Mouse (Mus musculus) brain, adult 10 weeks (tissue): Measurements from ENCODE around the gene Sf3a1. TPM values are rescaled to one million over a fixed set of nuclear protein-coding genes. Genes with fewer than 3 reads are reported as not detected.

Source experiments
- polyA plus RNA-seq: library from polyadenylated mRNA; stranded (reverse); fragments of 350-450 nt; fragmentation: Illumina TruSeq; extraction: RNeasy Lipid Tissue Mini Kit (QIAGEN cat#74804); gene quantifications from one replicate; pipeline ENCODE4 v1.2.3, GENCODE M21; 2015; ENCODE audit warnings: low read depth, low replicate concordance

Gene Sf3a1
- polyA plus RNA-seq = 38.7 TPM

DNA sequence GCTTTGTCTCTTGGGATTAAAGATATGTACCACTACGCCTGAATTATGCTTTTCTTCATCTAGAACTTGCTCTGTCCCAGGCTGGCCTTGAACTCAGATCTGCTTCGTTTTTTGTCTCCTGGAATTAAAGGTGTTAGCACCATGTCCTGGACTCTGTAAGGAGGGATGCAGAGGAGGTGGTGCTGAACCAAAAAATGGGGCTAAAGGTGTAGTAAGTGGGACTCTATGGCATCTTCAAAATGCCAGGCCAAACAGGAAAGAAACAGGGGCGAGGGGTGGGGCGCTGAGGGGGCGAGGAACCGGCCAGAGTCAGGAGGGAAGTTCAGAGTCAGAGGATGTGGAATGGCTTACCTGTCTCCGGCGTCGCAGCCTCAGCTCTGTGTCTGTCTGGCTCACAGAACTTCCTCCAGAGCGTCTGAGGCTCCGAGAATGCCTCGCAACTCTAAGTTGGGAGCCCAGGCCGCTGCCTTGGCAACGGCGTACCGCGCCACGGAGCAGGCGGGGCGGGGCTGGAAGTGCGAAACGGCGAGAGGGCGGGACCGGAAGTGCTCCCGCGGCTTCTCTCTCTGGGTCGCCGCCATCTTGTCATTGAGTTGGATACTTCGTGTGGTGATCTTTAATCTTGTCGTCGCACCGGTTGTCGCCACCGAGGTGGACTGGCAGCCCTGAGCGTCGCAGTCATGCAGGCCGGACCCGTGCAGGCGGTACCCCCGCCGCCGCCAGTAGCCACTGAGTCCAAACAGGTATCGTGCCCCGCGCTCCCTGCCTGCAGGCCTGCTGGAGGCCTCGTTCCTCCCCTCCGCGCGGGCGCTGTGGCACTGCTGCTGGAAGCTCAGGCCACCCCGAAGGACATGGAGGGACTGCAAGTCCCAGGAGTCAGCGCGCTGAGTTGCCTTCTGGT, at the start of gene Sf3a1, which contains the start of gene Ccdc157:
TSS of gene Sf3a1 (plus strand) at position 543 of the 901 bp plus-strand sequence.
TSS of gene Ccdc157 (minus strand) at position 486 of the 901 bp plus-strand sequence.

DNA sequence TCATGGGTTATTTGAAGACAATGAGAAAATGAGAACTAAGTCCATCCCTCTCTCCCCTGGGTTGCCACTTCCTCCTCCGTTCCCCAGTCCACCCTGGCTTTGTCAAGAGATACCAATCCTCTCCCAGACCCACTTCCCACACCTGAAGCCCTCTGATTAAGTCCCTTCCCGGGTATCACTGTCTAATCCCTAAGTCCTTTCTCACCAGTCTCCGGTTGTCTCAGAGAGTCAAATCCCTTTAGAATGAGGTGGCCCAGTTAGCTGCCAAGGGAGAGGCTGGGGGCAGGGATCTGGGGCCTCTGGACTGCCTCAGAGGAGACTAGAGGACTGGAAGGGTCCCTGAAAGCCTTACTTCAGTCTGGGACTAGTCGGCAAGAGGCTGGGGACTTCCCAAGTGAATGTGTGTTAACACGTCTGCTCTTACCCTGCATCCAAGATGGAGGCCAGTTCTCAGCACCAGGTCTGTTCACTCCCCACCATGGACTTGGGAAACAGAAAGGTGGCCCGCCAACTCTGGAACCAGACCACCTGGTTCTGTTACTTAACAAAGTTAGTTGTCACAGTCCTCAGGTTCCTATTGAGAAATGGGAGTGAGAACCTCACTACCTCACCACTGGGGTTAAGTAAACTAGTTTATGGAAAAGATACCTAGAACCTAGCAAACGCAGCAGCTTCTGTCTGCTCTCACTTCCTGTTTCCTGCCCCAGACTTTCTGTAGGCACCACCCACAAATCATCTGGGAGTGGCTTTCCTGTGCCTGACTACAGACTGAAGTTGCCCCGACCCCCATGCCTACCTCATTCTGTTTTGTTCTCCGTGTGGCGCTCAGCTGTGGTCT, 37.2 kb upstream of the Sf3a1 start, which contains the start of gene Sec14l2:
TSS of gene Sec14l2 (minus strand) at position 674 of the 838 bp plus-strand sequence.

DNA sequence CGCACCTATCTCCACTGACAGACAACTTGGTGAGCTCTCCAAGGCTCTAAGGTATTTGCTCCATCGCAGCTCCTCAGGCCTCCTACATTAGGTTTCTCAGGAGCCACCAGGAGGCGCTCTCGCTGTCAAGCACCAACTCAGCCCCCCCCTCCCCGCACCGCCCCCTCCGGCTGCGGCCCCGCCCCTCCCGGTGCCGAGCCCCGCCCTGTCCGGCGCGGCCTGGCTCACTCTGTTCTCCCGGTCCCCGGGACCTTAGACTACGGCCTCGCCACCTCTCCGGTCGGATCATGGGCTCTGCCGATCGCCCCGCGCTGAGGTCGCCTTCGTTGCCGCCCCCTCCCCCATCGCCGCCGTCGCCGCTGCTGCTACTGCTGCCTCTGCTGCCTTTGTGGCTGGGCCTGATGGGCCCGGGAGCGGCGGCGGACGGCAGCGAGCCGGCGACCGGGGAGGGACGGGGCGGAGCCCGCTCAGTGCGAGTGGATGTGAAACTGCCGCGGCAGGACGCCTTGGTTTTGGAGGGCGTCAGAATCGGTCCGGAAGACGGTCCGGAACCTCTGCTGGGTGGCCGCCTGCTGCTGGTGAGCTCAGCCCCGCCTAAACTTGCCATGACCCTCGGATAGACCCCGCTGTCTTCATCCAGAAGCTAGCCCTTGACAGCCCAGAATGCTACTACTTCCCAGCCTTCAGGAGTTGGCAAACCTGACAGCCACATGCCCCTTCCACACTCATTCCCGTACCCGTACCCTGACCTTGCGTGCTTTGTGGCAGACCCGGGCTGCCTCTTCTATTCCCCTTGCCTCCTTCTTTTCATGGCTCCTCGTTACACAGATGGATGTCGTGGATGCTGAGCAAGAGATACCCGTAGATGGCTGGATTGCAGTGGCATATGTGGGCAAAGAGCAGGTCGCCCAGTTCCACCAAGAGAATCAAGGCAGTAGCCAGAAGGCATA, 24.9 kb upstream of the Sf3a1 start, which contains the start of gene Rnf215:
TSS of gene Rnf215 (plus strand) at position 217 of the 950 bp plus-strand sequence.

DNA sequence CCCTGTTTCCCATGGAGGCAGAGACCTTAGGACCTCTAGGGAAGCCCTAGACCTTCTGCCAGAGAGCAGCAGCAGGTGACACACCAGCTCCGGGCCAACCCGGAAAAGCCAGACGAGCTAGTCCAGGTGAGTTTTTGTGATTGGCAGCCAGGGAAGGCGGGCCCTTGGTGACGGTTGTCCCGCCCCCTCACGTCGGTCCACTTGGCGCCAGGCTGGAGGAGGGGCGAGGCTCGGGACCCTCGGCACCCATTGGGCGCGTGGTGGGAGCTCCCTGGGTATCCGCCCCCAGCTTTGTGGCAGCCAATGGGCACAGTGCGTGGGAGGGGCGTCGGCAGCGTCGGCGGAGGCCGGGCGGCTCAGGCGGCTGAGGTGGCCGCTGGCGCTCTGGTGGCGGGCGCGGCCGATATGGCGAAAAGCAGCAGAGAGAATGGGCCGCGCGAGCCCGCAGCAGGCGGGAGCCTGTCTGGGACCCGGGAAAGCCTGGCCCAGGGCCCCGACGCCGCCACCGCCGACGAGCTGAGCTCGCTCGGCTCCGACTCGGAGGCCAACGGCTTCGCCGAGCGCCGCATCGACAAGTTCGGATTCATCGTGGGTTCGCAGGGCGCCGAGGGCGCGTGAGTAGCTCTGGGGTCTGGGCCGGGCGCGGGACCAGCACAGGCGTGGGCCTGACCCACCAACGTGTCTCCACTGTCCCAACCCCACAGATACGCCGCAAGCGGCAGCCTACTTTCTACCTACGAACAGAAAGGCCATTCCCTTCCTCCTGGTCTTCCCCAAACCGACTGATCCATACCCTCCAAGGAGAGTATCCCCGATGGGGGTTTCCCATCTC, 26.6 kb downstream of the Sf3a1 start, which contains the start of gene Tbc1d10a:
TSS of gene Tbc1d10a (plus strand) at position 304 of the 832 bp plus-strand sequence.

DNA sequence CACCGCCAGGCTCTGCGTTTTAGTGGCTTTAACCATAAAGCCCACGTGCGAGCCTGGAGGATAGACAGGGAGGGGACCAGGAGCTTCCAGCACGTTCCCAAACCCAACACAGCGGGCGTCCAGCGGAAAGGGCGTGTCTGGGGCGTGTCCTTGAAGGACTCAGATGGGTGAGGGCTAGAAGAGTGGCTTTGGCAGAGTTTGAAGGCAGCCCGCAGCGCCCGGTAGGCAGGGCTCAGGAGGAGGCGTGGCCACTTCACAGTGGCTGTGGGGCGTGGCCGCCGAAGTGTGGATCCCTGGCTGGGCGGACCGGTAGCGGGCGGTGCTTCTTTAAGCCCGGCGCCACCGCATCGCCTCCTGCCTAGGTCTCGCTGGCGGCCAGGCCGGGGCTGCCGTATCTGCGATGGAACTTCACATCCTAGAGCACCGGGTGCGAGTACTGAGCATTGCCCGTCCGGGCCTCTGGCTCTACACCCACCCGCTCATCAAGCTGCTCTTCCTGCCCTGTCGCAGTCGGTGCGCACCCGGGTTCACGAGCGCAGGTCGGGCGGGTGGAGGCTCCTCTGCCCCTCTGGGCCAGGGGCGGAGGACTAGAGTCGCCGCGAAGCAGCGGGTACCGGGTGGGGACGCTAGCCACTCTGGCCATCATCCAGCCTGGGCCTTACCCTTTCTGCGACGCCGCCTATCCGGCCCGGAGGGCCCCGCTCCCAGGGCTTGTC, 57.9 kb downstream of the Sf3a1 start, which contains the start of gene Castor1:
TSS of gene Castor1 (plus strand) at position 312 of the 716 bp plus-strand sequence.

Other genes starting within 250 kb of the Sf3a1 start
- 16.5 TPM for gene Slc35e4, start 245.7 kb upstream of the Sf3a1 start, polyA plus RNA-seq
- gene Tcn2, start 228.2 kb upstream of the Sf3a1 start, polyA plus RNA-seq = 23.1 TPM
- gene Pes1, start 196.4 kb upstream of the Sf3a1 start, polyA plus RNA-seq = 37.4 TPM
- gene 4930556J24Rik, start 183.6 kb upstream of the Sf3a1 start, polyA plus RNA-seq = not detected
- gene Gal3st1, start 176.7 kb upstream of the Sf3a1 start, polyA plus RNA-seq = 15.2 TPM
- gene Sec14l4, start 128.9 kb upstream of the Sf3a1 start, polyA plus RNA-seq = 1.8 TPM
- gene Sec14l3, start 95.5 kb upstream of the Sf3a1 start, polyA plus RNA-seq = 0.80 TPM
- gene Mtfp1, start 64.9 kb upstream of the Sf3a1 start, polyA plus RNA-seq = 122 TPM
- 44.6 TPM for gene Sec14l2, start 36.9 kb upstream of the Sf3a1 start, polyA plus RNA-seq
- 32.2 TPM for gene Rnf215, start 25.1 kb upstream of the Sf3a1 start, polyA plus RNA-seq
- 15.1 TPM for gene Ccdc157, start 57 bp upstream of the Sf3a1 start, polyA plus RNA-seq
- 30.6 TPM for gene Tbc1d10a, start 26.4 kb downstream of the Sf3a1 start, polyA plus RNA-seq
- gene Castor1, start 57.9 kb downstream of the Sf3a1 start, polyA plus RNA-seq = 4.5 TPM
- not detected for gene Osm, start 76.1 kb downstream of the Sf3a1 start, polyA plus RNA-seq
- gene Lif, start 97.2 kb downstream of the Sf3a1 start, polyA plus RNA-seq = 0.37 TPM